Mouse (Mus musculus) 416B (cell line): ENCODE measurements around the gene Pex6.
"Not testable (repeated sequence)": the region's sequence is repeated elsewhere in the genome, so short reads cannot be mapped to it uniquely, and the experiment has no call there.

Source experiments
- DNase-seq: peaks from one replicate; pipeline ENCODE4 v3.0.0; 2011; ENCODE audit warnings: low read depth

Pex6 gene

DNA sequence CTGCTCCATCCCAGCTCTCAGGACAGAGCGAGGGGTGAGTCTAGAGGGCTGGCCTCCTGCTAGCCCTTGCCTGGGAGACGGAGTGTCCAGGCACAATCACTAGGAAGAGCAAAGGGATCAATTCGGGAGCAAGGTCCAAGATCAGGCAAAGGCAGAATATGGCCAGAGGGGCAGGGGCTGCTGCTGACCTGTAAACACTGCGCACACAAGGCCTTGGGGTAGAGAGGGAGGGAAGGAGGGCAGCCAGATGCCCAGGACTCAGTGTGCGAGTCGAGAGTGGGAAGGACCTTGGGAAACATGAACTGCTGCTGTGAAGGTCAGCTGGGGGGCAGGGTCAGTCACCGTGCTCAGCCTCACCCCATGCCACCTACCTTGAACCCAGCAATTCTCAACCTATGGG is 24.0 kb downstream of the Pex6 start:
- DNase-seq: no peak

GRCm38 (mm10) chr17:46736160-46736559 is 24.9 kb downstream of the Pex6 start:
- DNase-seq: peak; percentile 56

DNA sequence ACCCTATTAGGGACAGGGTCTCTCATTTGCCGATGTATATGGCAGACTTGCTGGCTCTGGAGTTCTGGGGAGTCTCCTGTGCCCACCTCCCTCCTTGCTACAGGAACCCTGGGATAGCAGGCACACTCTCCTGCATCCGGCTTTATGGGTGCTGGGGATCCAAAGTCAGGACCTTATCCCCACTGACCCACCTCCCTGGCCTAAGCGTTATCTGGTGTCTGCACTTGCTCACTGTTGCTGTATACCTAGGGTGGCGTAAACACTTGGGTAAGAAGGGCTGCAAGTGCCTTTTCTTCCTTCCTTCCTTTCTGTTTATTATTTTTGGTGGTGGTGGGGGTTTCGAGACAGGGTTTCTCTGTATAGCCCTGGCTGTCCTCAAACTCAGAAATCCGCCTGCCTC is 30.0 kb downstream of the Pex6 start:
- no peak for DNase-seq

GRCm38 (mm10) chr17:46742986-46743385 is 31.7 kb downstream of the Pex6 start:
- no peak for DNase-seq

DNA sequence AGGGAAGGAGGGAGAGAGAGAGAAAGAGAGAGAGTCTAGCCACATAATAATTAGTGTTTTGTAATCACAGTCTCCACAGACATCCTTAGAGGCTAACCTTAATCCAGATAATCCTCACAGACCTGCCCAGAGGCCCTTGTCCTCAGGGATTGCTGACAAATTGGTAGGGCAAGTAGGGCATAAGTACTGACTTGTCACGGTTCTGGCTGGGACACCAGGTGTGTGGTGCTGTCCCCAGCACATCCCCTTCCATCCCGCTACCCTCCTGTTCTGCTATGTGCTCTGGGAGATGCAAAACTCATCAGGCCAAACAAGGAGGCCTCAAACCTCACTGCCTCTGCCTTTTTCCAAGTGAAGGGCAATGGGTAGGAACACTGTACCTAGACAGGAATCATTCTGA is 34.2 kb downstream of the Pex6 start:
- no peak for DNase-seq

GRCm38 (mm10) chr17:46747234-46747633 is 36.0 kb downstream of the Pex6 start:
- DNase-seq: no peak

GRCm38 (mm10) chr17:46747806-46748205 is 36.5 kb downstream of the Pex6 start:
- DNase-seq: no peak

GRCm38 (mm10) chr17:46749282-46749681 is 38.0 kb downstream of the Pex6 start:
- no peak for DNase-seq

GRCm38 (mm10) chr17:46750580-46750979 is 39.3 kb downstream of the Pex6 start:
- DNase-seq: no peak

DNA sequence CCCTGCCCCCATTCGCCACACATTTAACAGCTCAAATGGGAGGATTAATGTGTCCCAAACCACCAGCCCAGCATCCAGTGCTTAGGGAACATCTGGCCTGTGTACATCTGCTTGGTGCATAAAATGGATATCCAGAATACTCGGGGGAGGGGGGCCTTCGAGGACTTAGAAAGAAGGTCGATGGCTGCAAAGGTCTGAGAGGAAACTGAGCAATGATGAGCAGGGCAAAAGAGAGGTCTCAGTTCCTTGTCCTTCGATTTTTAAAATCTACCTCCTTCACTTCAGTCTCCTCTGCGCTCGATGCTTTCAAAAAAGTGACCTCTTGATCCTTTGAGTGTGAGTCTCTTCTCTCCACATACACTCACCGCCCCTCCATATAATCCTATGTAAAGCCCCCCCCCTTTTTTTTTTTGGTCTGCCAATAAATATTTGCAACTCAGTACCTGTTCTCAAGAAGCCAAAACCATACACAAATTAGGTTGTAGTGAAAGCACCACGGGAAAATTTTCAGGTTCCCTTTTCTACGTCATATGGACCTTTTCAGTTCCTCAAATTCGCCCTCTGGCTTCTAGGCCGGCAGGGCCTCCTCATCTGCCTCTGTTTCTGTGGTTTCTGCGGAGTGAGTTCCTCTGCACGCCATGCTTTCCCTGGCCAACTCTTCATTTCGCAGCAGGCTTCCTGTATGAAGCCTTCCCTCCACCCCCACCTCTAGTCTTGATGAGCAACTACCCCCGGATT is 40.0 kb downstream of the Pex6 start:
- DNase-seq: peak; percentile 95

GRCm38 (mm10) chr17:46751794-46752556 is 40.7 kb downstream of the Pex6 start, which contains the start of gene Cnpy3:
Gene Cnpy3, minus strand, starts transcription at chr17:46752214.
- DNase-seq: peak; percentile 99

DNA sequence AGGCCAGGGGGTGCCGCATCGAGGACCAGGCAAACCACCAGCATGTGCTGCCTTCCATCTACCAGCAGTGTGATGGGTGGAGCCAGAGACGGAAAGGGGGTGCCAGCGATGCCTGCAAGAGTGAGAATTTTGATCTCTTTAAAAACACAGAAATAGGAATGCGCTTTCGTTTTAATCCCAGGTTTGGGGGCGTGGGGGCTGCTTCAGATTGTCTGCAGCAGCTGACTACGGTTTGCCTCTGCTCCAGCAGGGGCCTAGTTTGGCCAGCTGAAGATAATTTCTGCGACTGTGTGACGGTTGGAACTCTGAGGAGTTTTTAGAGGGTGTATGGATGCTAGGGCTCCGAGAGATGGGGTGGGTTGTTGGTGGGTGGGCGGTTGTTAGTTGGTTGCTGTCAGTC is 47.5 kb downstream of the Pex6 start:
- DNase-seq: no peak

GRCm38 (mm10) chr17:46763544-46763943 is 52.3 kb downstream of the Pex6 start, which contains the start of gene Ptcra:
Gene Ptcra, minus strand, starts transcription at chr17:46763712.
- no peak for DNase-seq

- DNase-seq: not testable (repeated sequence)
These were observed 53.7 kb downstream of the Pex6 start for GRCm38 (mm10) chr17:46764916-46765315.

- DNase-seq: no peak
These were observed 56.6 kb downstream of the Pex6 start for GRCm38 (mm10) chr17:46767868-46768267.

DNA sequence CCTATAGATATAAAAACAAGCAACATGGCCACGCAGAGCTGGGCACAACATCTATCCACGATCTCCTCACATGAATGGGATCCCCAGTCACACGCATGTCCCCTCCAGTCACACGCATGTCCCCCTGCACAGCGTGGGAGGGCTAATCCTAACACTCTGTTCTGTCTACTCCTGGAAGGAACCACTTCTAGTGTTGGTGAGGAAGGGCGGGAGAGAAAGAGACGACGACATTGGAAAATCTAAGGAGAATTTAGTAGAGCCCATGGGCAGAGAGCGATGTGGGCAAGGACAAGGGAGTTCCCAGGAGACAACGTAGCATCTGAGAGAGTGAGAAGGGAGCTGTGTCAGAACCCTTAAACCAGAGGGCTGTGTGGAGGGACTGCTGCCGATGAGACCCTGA is 59.3 kb downstream of the Pex6 start:
- DNase-seq: no peak

DNA sequence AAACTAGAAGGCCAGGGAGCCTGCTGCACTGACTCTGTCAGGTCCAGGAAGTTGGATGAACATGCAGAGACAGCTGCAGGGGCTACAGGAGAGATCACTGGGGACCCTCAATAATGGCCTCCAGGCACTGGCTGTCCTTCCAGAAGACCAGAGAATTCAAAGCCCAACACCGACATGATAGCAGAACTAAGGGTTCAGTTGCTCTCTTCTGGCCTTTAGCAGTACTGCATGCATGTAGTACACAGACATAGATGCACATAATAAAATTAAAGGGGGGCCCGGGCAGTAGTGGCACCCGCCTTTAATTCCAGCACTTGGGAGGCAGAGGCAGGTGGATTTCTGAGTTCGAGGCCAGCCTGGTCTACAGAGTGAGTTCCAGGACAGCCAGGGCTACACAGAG is 59.8 kb downstream of the Pex6 start:
- DNase-seq: peak; percentile 69

DNA sequence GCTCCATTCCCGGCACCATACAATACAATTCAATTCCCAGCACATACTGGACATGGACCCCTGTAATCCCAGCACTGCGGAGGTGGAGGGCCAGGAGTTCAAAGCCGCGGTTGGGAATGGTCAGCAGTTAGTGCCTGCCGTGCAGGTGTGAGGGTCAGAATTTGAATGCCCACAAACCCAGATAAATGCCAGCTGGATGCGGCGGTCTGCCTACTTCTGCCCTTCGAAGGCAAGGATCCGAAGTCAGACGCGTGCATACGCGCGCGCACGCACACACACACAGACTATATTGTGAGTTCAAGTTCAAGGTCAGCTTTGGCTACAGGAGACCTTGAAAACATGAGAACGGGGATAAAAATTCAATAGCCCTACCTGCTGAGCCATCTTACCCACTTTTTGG is 60.4 kb downstream of the Pex6 start:
- no peak for DNase-seq

- no peak for DNase-seq
These were observed 60.8 kb downstream of the Pex6 start for GRCm38 (mm10) chr17:46772038-46772403.

DNA sequence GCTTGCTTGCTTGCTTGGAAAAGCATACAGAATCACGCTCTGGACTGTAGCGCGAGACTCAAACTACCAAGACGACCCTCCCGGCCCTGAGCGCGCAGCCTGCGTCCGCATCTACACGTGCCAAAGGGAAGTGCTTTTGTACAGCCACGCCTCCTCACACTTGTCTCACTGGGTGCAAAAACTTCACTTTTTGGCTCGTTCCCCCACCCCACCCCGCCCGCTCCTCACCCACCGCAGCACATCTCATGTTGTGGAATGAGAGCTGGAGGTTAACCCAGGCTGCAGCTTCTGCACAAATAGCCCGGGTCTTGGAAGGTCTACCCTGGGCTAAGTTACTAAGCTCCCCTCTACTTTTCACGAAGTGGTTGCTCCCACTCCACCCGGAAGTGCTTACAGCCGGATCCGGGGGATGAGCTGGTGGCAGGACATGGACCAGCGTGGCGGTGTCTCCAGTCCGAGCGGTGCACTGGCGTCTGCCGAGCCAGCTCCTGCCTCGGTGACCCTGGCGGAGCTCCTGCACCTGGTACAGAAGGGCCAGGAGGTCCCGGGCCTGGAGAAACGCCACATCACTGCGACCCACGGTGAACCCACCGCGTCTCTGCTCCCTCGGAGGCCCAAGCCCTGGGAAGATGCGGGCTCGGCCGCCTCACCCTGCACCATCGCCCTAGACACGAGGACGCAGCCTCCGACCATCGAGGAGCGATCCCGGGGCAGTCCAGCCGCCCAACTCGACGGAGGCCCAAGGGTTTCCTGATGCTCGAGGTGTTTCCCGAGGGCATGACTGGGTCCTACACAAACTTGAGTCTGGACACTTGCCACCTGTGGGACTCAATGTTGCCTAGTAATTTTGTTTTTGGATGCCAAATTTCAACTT is 61.4 kb downstream of the Pex6 start, which contains the start of gene 2310039H08Rik:
TSS of gene 2310039H08Rik (plus strand) at position 232 of the 874 bp plus-strand sequence.
- peak; percentile 96 for DNase-seq

GRCm38 (mm10) chr17:46773278-46774130 is 62.2 kb downstream of the Pex6 start:
- peak; percentile 77 for DNase-seq
